25 mouse cellular contexts compared by ENCODE assay signal in the genomic region with DNA sequence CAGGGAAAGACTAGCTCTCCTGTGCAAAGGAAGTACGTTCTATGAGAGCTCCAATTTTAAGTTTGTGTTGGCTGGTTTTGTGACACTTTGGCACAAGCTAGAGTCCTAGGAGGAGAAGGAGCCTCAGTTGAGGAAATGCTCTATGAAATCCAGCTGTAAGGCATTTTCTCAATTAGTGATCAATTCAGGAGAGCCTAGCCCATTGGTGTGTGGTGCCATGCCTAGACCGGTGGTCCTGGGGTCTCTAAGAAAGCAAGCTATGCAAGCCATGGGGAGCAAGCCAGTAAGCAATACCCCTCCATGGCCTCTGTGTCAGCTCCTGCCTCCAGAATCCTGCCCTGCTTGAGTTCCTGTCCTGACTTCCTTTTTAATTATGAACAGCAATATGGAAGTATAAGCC.
"Had no signal": no experiment of that assay in that cellular context is flagged by ENCODE, and none has a peak within 500 bp of the region (broad histone marks: within the 10 kb centered on the region; RNA-seq: fewer than 3 reads in every experiment).

No protein-coding gene starts in this region.

- H3K4me3 ChIP-seq: embryonic facial prominence, embryonic 10.5 days; embryonic facial prominence, embryonic 12.5 days; embryonic facial prominence, embryonic 13.5 days; embryonic facial prominence, embryonic 15.5 days; erythroblast, embryonic 14.5 days; forebrain, embryonic 10.5 days; forebrain, embryonic 12.5 days; forebrain, embryonic 13.5 days; forebrain, embryonic 15.5 days; gastrocnemius, adult 2 months had no signal

- H3K9me3 ChIP-seq: embryonic facial prominence, embryonic 10.5 days; embryonic facial prominence, embryonic 12.5 days; embryonic facial prominence, embryonic 13.5 days; embryonic facial prominence, embryonic 15.5 days; forebrain, embryonic 10.5 days; forebrain, embryonic 12.5 days; forebrain, embryonic 13.5 days; forebrain, embryonic 15.5 days had no signal

- H3K9ac ChIP-seq: embryonic facial prominence, embryonic 12.5 days; embryonic facial prominence, embryonic 13.5 days; embryonic facial prominence, embryonic 15.5 days; forebrain, embryonic 12.5 days; forebrain, embryonic 13.5 days; forebrain, embryonic 15.5 days; forebrain, postnatal 0 days had no signal

- H3K36me3 ChIP-seq: embryonic facial prominence, embryonic 10.5 days; embryonic facial prominence, embryonic 12.5 days; embryonic facial prominence, embryonic 13.5 days; embryonic facial prominence, embryonic 15.5 days; forebrain, embryonic 10.5 days; forebrain, embryonic 12.5 days; forebrain, embryonic 15.5 days had no signal

- H3K4me1 ChIP-seq: embryonic facial prominence, embryonic 10.5 days; embryonic facial prominence, embryonic 12.5 days; embryonic facial prominence, embryonic 13.5 days; embryonic facial prominence, embryonic 15.5 days; forebrain, embryonic 10.5 days; forebrain, embryonic 12.5 days; forebrain, embryonic 13.5 days; forebrain, embryonic 15.5 days had no signal

- DNase-seq: cerebellum, adult 2 months; cerebellum, adult 8-10 months; cerebellum, adult 9-10 months; cerebellum, adult 9-11 months; cerebellum, postnatal 10 days; cerebellum, postnatal 14 days; cerebellum, postnatal 25 days; cerebellum, postnatal 36 days; embryo, embryonic 11 days; forebrain, postnatal 0 days; gastrocnemius, adult 2 months; gastrocnemius, postnatal 10 days; gastrocnemius, postnatal 14 days; gastrocnemius, postnatal 25 days; gastrocnemius, postnatal 36 days; heart, adult 18-20 months had no signal

- H3K27me3 ChIP-seq: embryonic facial prominence, embryonic 12.5 days; embryonic facial prominence, embryonic 13.5 days; embryonic facial prominence, embryonic 15.5 days; forebrain, embryonic 12.5 days; forebrain, embryonic 13.5 days; forebrain, embryonic 15.5 days had no signal

- H3K27ac ChIP-seq: embryonic facial prominence, embryonic 10.5 days; embryonic facial prominence, embryonic 12.5 days; embryonic facial prominence, embryonic 13.5 days; embryonic facial prominence, embryonic 15.5 days; forebrain, embryonic 10.5 days; forebrain, embryonic 12.5 days; forebrain, embryonic 13.5 days; forebrain, embryonic 15.5 days; gastrocnemius, adult 2 months had no signal
